Mouse (Mus musculus): ENCODE results near the gene Blm. TPM values are rescaled to one million over a fixed set of nuclear protein-coding genes. Genes with fewer than 3 reads are reported as not detected.

Gene Blm
- polyA plus RNA-seq (2015; fragmentation: Nextera tagmentation; extraction: Ambion mirVana) = 13.5 and 14.8 TPM in 2 replicates

- peak; percentile 100 for ATAC-seq
- no peaks in the 10 kb centered on the region for H3K9me3 ChIP-seq (ENCODE audit: control insufficient read depth, low read length)
- peak within 1 kb of the TSS; percentile 73 for H3K9ac ChIP-seq (replicated peaks; ENCODE audit: low read depth, low read length)
- WGBS = under 1% methylated on average over 43 of the region's 43 CpGs
- peak within 1 kb of the TSS; percentile 95 for H3K27ac ChIP-seq (ENCODE audit: low read length)
- H3K4me1 ChIP-seq (replicated peaks; ENCODE audit: control insufficient read depth, insufficient read depth, low read length) = peaks cover 12% of the 10 kb centered on the region
- H3K4me2 ChIP-seq (ENCODE audit: low read length) = peak within 1 kb of the TSS; percentile 89
- no peaks in the 10 kb centered on the region for H3K36me3 ChIP-seq (ENCODE audit: control insufficient read depth, insufficient read depth)
- no peaks in the 10 kb centered on the region for H3K27me3 ChIP-seq (replicated peaks; ENCODE audit: control insufficient read depth, insufficient read depth, low read length)
- H3K4me3 ChIP-seq (replicated peaks; ENCODE audit: low read length) = peak within 1 kb of the TSS; percentile 85
Measured at GRCm38 (mm10) chr7:80535009-80535744, at the start of gene Blm. Gene Blm (minus strand): TSS chr7:80535119.

- Histone ChIP-seq H3K36me3 (ENCODE audit: control insufficient read depth, insufficient read depth) (0 out of 2 replicates have a peak, but pooled peaks cover 4% of the 10 kb centered on the region), H3K27me3 (replicated peaks; ENCODE audit: control insufficient read depth, insufficient read depth, low read length) (no peaks in the 10 kb centered on the region), H3K4me3 (replicated peaks; ENCODE audit: low read length) (no peak overlapping the region), H3K4me2 (ENCODE audit: low read length) (no peak overlapping the region), H3K9me3 (ENCODE audit: control insufficient read depth, low read length) (no peaks in the 10 kb centered on the region), H3K9ac (replicated peaks; ENCODE audit: low read depth, low read length) (no peak overlapping the region), H3K27ac (ENCODE audit: low read length) (no peak overlapping the region), H3K4me1 (replicated peaks; ENCODE audit: control insufficient read depth, insufficient read depth, low read length) (peaks cover 2% of the 10 kb centered on the region; the same call in 1 of the 2 replicates)
- 50% methylated on average over 6 of the region's 6 CpGs for WGBS
- ATAC-seq = peak; percentile 81
Measured at GRCm38 (mm10) chr7:80583981-80584380, 49.1 kb upstream of the Blm start.

- Histone ChIP-seq H3K27ac (ENCODE audit: low read length) (no peak overlapping the region), H3K9ac (replicated peaks; ENCODE audit: low read depth, low read length) (no peak overlapping the region), H3K9me3 (ENCODE audit: control insufficient read depth, low read length) (no peaks in the 10 kb centered on the region), H3K4me3 (replicated peaks; ENCODE audit: low read length) (no peak overlapping the region), H3K4me2 (ENCODE audit: low read length) (no peak overlapping the region), H3K36me3 (ENCODE audit: control insufficient read depth, insufficient read depth) (no peaks in the 10 kb centered on the region), H3K4me1 (replicated peaks; ENCODE audit: control insufficient read depth, insufficient read depth, low read length) (peaks cover 2% of the 10 kb centered on the region; the same call in 1 of the 2 replicates), H3K27me3 (replicated peaks; ENCODE audit: control insufficient read depth, insufficient read depth, low read length) (no peaks in the 10 kb centered on the region)
- no peak for ATAC-seq
- WGBS = 72% methylated on average over 20 of the region's 20 CpGs
Measured at GRCm38 (mm10) chr7:80582821-80583451, 48.0 kb upstream of the Blm start.

GRCm38 (mm10) chr7:80580368-80580767 lies 45.4 kb upstream of the Blm start:
- Histone ChIP-seq H3K9ac (replicated peaks; ENCODE audit: low read depth, low read length) (no peak overlapping the region), H3K4me1 (replicated peaks; ENCODE audit: control insufficient read depth, insufficient read depth, low read length) (peaks cover 2% of the 10 kb centered on the region; the same call in 1 of the 2 replicates), H3K4me3 (replicated peaks; ENCODE audit: low read length) (no peak overlapping the region), H3K27ac (ENCODE audit: low read length) (no peak overlapping the region), H3K9me3 (ENCODE audit: control insufficient read depth, low read length) (no peaks in the 10 kb centered on the region), H3K27me3 (replicated peaks; ENCODE audit: control insufficient read depth, insufficient read depth, low read length) (no peaks in the 10 kb centered on the region), H3K36me3 (ENCODE audit: control insufficient read depth, insufficient read depth) (no peaks in the 10 kb centered on the region), H3K4me2 (ENCODE audit: low read length) (no peak overlapping the region)
- 33% methylated on average over 6 of the region's 6 CpGs for WGBS
- ATAC-seq = no peak

GRCm38 (mm10) chr7:80577417-80577980 lies 42.6 kb upstream of the Blm start:
- whole genome bisulfite sequencing = 47% methylated on average over 14 of the region's 14 CpGs

GRCm38 (mm10) chr7:80576626-80577025 lies 41.7 kb upstream of the Blm start:
- H3K9ac ChIP-seq (replicated peaks; ENCODE audit: low read depth, low read length) = no peak overlapping the region
- no peak for ATAC-seq
- H3K9me3 ChIP-seq (ENCODE audit: control insufficient read depth, low read length) = no peaks in the 10 kb centered on the region
- H3K27ac ChIP-seq (ENCODE audit: low read length) = no peak overlapping the region
- no peak overlapping the region for H3K4me2 ChIP-seq (ENCODE audit: low read length)
- WGBS = 65% methylated on average over 3 of the region's 3 CpGs
- H3K4me1 ChIP-seq (replicated peaks; ENCODE audit: control insufficient read depth, insufficient read depth, low read length) = 0 out of 2 replicates have a peak, but pooled peaks cover 2% of the 10 kb centered on the region
- no peak overlapping the region for H3K4me3 ChIP-seq (replicated peaks; ENCODE audit: low read length)
- no peaks in the 10 kb centered on the region for H3K27me3 ChIP-seq (replicated peaks; ENCODE audit: control insufficient read depth, insufficient read depth, low read length)
- no peaks in the 10 kb centered on the region for H3K36me3 ChIP-seq (ENCODE audit: control insufficient read depth, insufficient read depth)

More at GRCm38 (mm10) chr7:80577417-80577980, 42.6 kb upstream of the Blm start:
- Histone ChIP-seq H3K27ac (ENCODE audit: low read length) (no peak overlapping the region), H3K36me3 (ENCODE audit: control insufficient read depth, insufficient read depth) (no peaks in the 10 kb centered on the region), H3K4me2 (ENCODE audit: low read length) (no peak overlapping the region), H3K4me3 (replicated peaks; ENCODE audit: low read length) (no peak overlapping the region), H3K9ac (replicated peaks; ENCODE audit: low read depth, low read length) (no peak overlapping the region), H3K9me3 (ENCODE audit: control insufficient read depth, low read length) (no peaks in the 10 kb centered on the region), H3K27me3 (replicated peaks; ENCODE audit: control insufficient read depth, insufficient read depth, low read length) (no peaks in the 10 kb centered on the region), H3K4me1 (replicated peaks; ENCODE audit: control insufficient read depth, insufficient read depth, low read length) (0 out of 2 replicates have a peak, but pooled peaks cover 2% of the 10 kb centered on the region)
- ATAC-seq = peak; percentile 47

- Histone ChIP-seq H3K9ac (replicated peaks; ENCODE audit: low read depth, low read length) (no peak overlapping the region), H3K9me3 (ENCODE audit: control insufficient read depth, low read length) (no peaks in the 10 kb centered on the region), H3K36me3 (ENCODE audit: control insufficient read depth, insufficient read depth) (no peaks in the 10 kb centered on the region), H3K4me1 (replicated peaks; ENCODE audit: control insufficient read depth, insufficient read depth, low read length) (peaks cover 4% of the 10 kb centered on the region; the same call in 1 of the 2 replicates), H3K4me2 (ENCODE audit: low read length) (no peak overlapping the region), H3K4me3 (replicated peaks; ENCODE audit: low read length) (no peak overlapping the region), H3K27ac (ENCODE audit: low read length) (no peak overlapping the region), H3K27me3 (replicated peaks; ENCODE audit: control insufficient read depth, insufficient read depth, low read length) (no peaks in the 10 kb centered on the region)
- 84% methylated on average over 9 of the region's 9 CpGs for WGBS
- ATAC-seq = no peak
Measured at GRCm38 (mm10) chr7:80575750-80576149, 40.8 kb upstream of the Blm start.

GRCm38 (mm10) chr7:80573076-80573475 lies 38.2 kb upstream of the Blm start:
- no peaks in the 10 kb centered on the region for H3K9me3 ChIP-seq (ENCODE audit: control insufficient read depth, low read length)
- H3K4me2 ChIP-seq (ENCODE audit: low read length) = no peak overlapping the region
- no peak overlapping the region for H3K9ac ChIP-seq (replicated peaks; ENCODE audit: low read depth, low read length)
- H3K4me1 ChIP-seq (replicated peaks; ENCODE audit: control insufficient read depth, insufficient read depth, low read length) = peaks cover 5% of the 10 kb centered on the region; the same call in 1 of the 2 replicates
- ATAC-seq = 0 out of 2 replicates have a peak, but pooled peaks have one; percentile 18
- 45% methylated on average over 3 of the region's 3 CpGs for WGBS
- H3K27me3 ChIP-seq (replicated peaks; ENCODE audit: control insufficient read depth, insufficient read depth, low read length) = no peaks in the 10 kb centered on the region
- no peaks in the 10 kb centered on the region for H3K36me3 ChIP-seq (ENCODE audit: control insufficient read depth, insufficient read depth)
- H3K27ac ChIP-seq (ENCODE audit: low read length) = no peak overlapping the region
- H3K4me3 ChIP-seq (replicated peaks; ENCODE audit: low read length) = no peak overlapping the region

- Histone ChIP-seq H3K27ac (ENCODE audit: low read length) (no peak overlapping the region), H3K27me3 (replicated peaks; ENCODE audit: control insufficient read depth, insufficient read depth, low read length) (no peaks in the 10 kb centered on the region), H3K4me2 (ENCODE audit: low read length) (no peak overlapping the region), H3K4me1 (replicated peaks; ENCODE audit: control insufficient read depth, insufficient read depth, low read length) (peaks cover 3% of the 10 kb centered on the region; the same call in 1 of the 2 replicates), H3K9me3 (ENCODE audit: control insufficient read depth, low read length) (no peaks in the 10 kb centered on the region), H3K4me3 (replicated peaks; ENCODE audit: low read length) (no peak overlapping the region), H3K36me3 (ENCODE audit: control insufficient read depth, insufficient read depth) (no peaks in the 10 kb centered on the region), H3K9ac (replicated peaks; ENCODE audit: low read depth, low read length) (no peak overlapping the region)
- 80% methylated on average over 8 of the region's 8 CpGs for WGBS
- ATAC-seq = no peak
Measured at GRCm38 (mm10) chr7:80567982-80568381, 33.1 kb upstream of the Blm start.

Data from forebrain, embryonic 16.5 days (tissue).